In the genomic region with DNA sequence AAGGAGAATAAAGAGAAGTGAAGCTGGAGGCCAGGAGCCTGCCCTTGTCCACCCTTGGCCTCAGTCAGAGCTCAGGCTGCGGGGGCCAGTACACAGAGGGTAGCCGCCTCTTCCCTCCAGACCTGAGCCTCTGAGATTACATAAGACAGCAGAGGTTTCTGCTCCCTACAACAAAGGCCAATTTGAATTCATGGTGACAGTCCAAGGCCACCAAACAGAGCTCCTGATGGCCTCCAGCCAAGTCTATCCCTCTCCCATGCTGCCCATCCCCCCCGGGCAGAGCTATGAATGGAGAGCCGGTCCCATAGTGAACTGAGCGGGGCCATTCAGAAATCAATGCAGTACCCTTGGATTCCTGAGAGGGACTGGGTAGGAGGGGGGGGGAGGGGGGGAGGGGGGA, we compare ENCODE assay signal across 12 mouse cellular contexts. TPM values are rescaled to one million over a fixed set of nuclear protein-coding genes. Genes with fewer than 3 reads are reported as not detected.
DNase-seq lines count a peak whose midpoint lies in the region; ATAC-seq and TF ChIP-seq lines count a peak whose summit lies in the region.
"Had no signal": no experiment of that assay in that cellular context is flagged by ENCODE, and none has a peak within 500 bp of the region (broad histone marks: within the 10 kb centered on the region; RNA-seq: fewer than 3 reads in every experiment).

No protein-coding gene starts in this region.

- H3K4me3 ChIP-seq in heart, embryonic 14.5 days (ENCODE audit: control insufficient read depth in 1 of 2, insufficient read depth in 1 of 2, low read depth in 1 of 2, low read length in 2 of 2), result no peak overlapping the region
- no peak overlapping the region for H3K4me3 ChIP-seq in heart, postnatal 0 days (ENCODE audit: low read depth, low read length)
- no peak overlapping the region for H3K4me3 ChIP-seq in liver, embryonic 15.5 days (replicated peaks)
- H3K4me3 ChIP-seq: megakaryocyte, embryonic 14.5 days had no signal

- H3K9me3 ChIP-seq in heart, embryonic 14.5 days (ENCODE audit: control insufficient read depth, low read length), result no peaks in the 10 kb centered on the region
- H3K9me3 ChIP-seq in heart, postnatal 0 days (replicated peaks; ENCODE audit: control insufficient read depth, low read length), result no peaks in the 10 kb centered on the region
- H3K9me3 ChIP-seq in liver, embryonic 15.5 days (replicated peaks), result no peaks in the 10 kb centered on the region
- H3K9me3 ChIP-seq: megakaryocyte, embryonic 14.5 days had no signal

- peak; percentile 49 for ATAC-seq in heart, embryonic 14.5 days (ENCODE audit: insufficient number of reproducible peaks, insufficient read depth, low FRiP score, low read depth)
- peak; percentile 61 for ATAC-seq in heart, postnatal 0 days (ENCODE audit: insufficient read depth, low read depth)
- peak; percentile 78 for ATAC-seq in liver, embryonic 15.5 days (ENCODE audit: insufficient read depth)
- ATAC-seq in activated CD4-positive, CD25-positive, alpha-beta regulatory T cell, adult 4 months, result no peak

- no peak overlapping the region for H3K9ac ChIP-seq in heart, embryonic 14.5 days (ENCODE audit: low read length)
- H3K9ac ChIP-seq in heart, postnatal 0 days (replicated peaks; ENCODE audit: low read depth, low read length), result no peak overlapping the region
- no peak overlapping the region for H3K9ac ChIP-seq in liver, embryonic 15.5 days

- no peak for TF ChIP-seq CTCF in heart, postnatal 0 days (IDR thresholded peaks at IDR 0.05; ENCODE audit: low read depth)

- H3K4me2 ChIP-seq in heart, embryonic 14.5 days (ENCODE audit: low read length), result no peak overlapping the region
- H3K4me2 ChIP-seq in heart, postnatal 0 days (ENCODE audit: low read depth, low read length), result no peak overlapping the region
- no peak overlapping the region for H3K4me2 ChIP-seq in liver, embryonic 15.5 days

- peaks cover 16% of the 10 kb centered on the region; the same call in 1 of the 2 replicates for H3K36me3 ChIP-seq in heart, embryonic 14.5 days (ENCODE audit: control insufficient read depth, insufficient read depth, low read length)
- H3K36me3 ChIP-seq in heart, postnatal 0 days (replicated peaks; ENCODE audit: control insufficient read depth, insufficient read depth, low read length), result no peaks in the 10 kb centered on the region
- no peaks in the 10 kb centered on the region for H3K36me3 ChIP-seq in liver, embryonic 15.5 days (replicated peaks)

- H3K27ac ChIP-seq in heart, embryonic 14.5 days (replicated peaks in 1 of 2; ENCODE audit: control insufficient read depth in 1 of 2, insufficient read depth in 1 of 2, low read depth in 2 of 2, low read length in 2 of 2), result no peak overlapping the region
- no peak overlapping the region for H3K27ac ChIP-seq in heart, postnatal 0 days (ENCODE audit: low read depth)
- no peak overlapping the region for H3K27ac ChIP-seq in liver, embryonic 15.5 days (replicated peaks)

- peaks cover 9 to 23% of the 10 kb centered on the region in 2 experiments for H3K4me1 ChIP-seq in heart, embryonic 14.5 days (ENCODE audit: control insufficient read depth in 2 of 2, insufficient read depth in 2 of 2, low read length in 2 of 2)
- 0 out of 2 replicates have a peak, but pooled peaks cover 6% of the 10 kb centered on the region for H3K4me1 ChIP-seq in heart, postnatal 0 days (ENCODE audit: control insufficient read depth, insufficient read depth)
- H3K4me1 ChIP-seq in liver, embryonic 15.5 days (replicated peaks), result no peaks in the 10 kb centered on the region
- H3K4me1 ChIP-seq: megakaryocyte, embryonic 14.5 days had no signal

- 45% methylated on average over 5 of the region's 5 CpGs for WGBS in heart, embryonic 14.5 days
- 47% methylated on average over 5 of the region's 5 CpGs for WGBS in heart, postnatal 0 days
- WGBS in liver, embryonic 15.5 days (ENCODE audit: insufficient replicate concordance), result 64% methylated on average over 5 of the region's 5 CpGs

- no peak for TF ChIP-seq EP300 in heart, postnatal 0 days (IDR thresholded peaks at IDR 0.05; ENCODE audit: low read depth)

- DNase-seq in heart, adult 8-10 months (ENCODE audit: low spot score), result no peak
- peak; percentile 61 for DNase-seq in adrenal gland, adult 2 months
- no peak for DNase-seq in heart, postnatal 0 days (ENCODE audit: low spot score)
- no peak for DNase-seq in gastrocnemius, postnatal 4 days (ENCODE audit: low spot score in 2 of 2)
- DNase-seq in thymus, postnatal 4 days, result no peak
- DNase-seq: gastrocnemius, postnatal 10 days; layer of hippocampus, adult 9-11 months had no signal

- no peaks in the 10 kb centered on the region for H3K27me3 ChIP-seq in heart, embryonic 14.5 days (ENCODE audit: control insufficient read depth, insufficient read depth, low read length)
- H3K27me3 ChIP-seq in heart, postnatal 0 days (ENCODE audit: control insufficient read depth, insufficient read depth, low read length), result no peaks in the 10 kb centered on the region
- no peaks in the 10 kb centered on the region for H3K27me3 ChIP-seq in liver, embryonic 15.5 days
- H3K27me3 ChIP-seq: CH12.LX had no signal

RNA-seq across cellular contexts. Expression of a gene that starts 31.6 kb away (rescaled TPM):
- polyA plus RNA-seq in heart, embryonic 14.5 days (2014; fragmentation: Nextera tagmentation; extraction: Ambion mirVana), result not detected in 2 replicates
- not detected for total RNA-seq in heart, adult 8-10 months (2022)
- total RNA-seq in adrenal gland, adult 2 months (2021), result not detected
- polyA plus RNA-seq in adrenal gland, adult 2 months (2012; rRNA removed), result not detected in 2 replicates
- total RNA-seq in heart, postnatal 0 days (2014; rRNA removed; ENCODE audit: low replicate concordance), result not detected in 2 replicates
- polyA plus RNA-seq in heart, postnatal 0 days (2015; fragmentation: Nextera tagmentation; extraction: Ambion mirVana), result not detected in 2 replicates
- not detected in 2 replicates for polyA plus RNA-seq in liver, embryonic 15.5 days (2015; fragmentation: Nextera tagmentation; extraction: Ambion mirVana)
- not detected for total RNA-seq in gastrocnemius, postnatal 4 days (2021)
- not detected for polyA plus RNA-seq in activated CD4-positive, CD25-positive, alpha-beta regulatory T cell, adult 4 months (2017; shearing (Covaris generic))
- total RNA-seq: CH12.LX; gastrocnemius, postnatal 10 days had no signal

RNA-seq across cellular contexts. Expression of a gene that starts 41.0 kb away (rescaled TPM):
- polyA plus RNA-seq in heart, embryonic 14.5 days (2014; fragmentation: Nextera tagmentation; extraction: Ambion mirVana), result not detected in 2 replicates
- not detected for total RNA-seq in heart, adult 8-10 months (2022)
- not detected for total RNA-seq in adrenal gland, adult 2 months (2021)
- not detected in 2 replicates for polyA plus RNA-seq in adrenal gland, adult 2 months (2012; rRNA removed)
- not detected in 2 replicates for total RNA-seq in heart, postnatal 0 days (2014; rRNA removed; ENCODE audit: low replicate concordance)
- not detected in 2 replicates for polyA plus RNA-seq in heart, postnatal 0 days (2015; fragmentation: Nextera tagmentation; extraction: Ambion mirVana)
- polyA plus RNA-seq in liver, embryonic 15.5 days (2015; fragmentation: Nextera tagmentation; extraction: Ambion mirVana), result not detected in 2 replicates
- not detected for total RNA-seq in gastrocnemius, postnatal 4 days (2021)
- not detected for polyA plus RNA-seq in activated CD4-positive, CD25-positive, alpha-beta regulatory T cell, adult 4 months (2017; shearing (Covaris generic))
- total RNA-seq: CH12.LX; gastrocnemius, postnatal 10 days had no signal

RNA-seq across cellular contexts. Expression of a gene that starts 55.7 kb away (rescaled TPM):
- polyA plus RNA-seq in heart, embryonic 14.5 days (2014; fragmentation: Nextera tagmentation; extraction: Ambion mirVana), result not detected in 2 replicates
- total RNA-seq in heart, adult 8-10 months (2022), result not detected
- not detected for total RNA-seq in adrenal gland, adult 2 months (2021)
- not detected in 2 replicates for polyA plus RNA-seq in adrenal gland, adult 2 months (2012; rRNA removed)
- total RNA-seq in heart, postnatal 0 days (2014; rRNA removed; ENCODE audit: low replicate concordance), result not detected in 2 replicates
- not detected in 2 replicates for polyA plus RNA-seq in heart, postnatal 0 days (2015; fragmentation: Nextera tagmentation; extraction: Ambion mirVana)
- polyA plus RNA-seq in liver, embryonic 15.5 days (2015; fragmentation: Nextera tagmentation; extraction: Ambion mirVana), result not detected in 2 replicates
- total RNA-seq in gastrocnemius, postnatal 4 days (2021), result not detected
- not detected for polyA plus RNA-seq in activated CD4-positive, CD25-positive, alpha-beta regulatory T cell, adult 4 months (2017; shearing (Covaris generic))
- total RNA-seq: CH12.LX; gastrocnemius, postnatal 10 days had no signal
